Mouse (Mus musculus): ENCODE measurements around the gene Rspry1. TPM values are rescaled to one million over a fixed set of nuclear protein-coding genes. Genes with fewer than 3 reads are reported as not detected.

Rspry1 gene
- polyA plus RNA-seq, 1 experiment from 2014 or later, result 33.6 TPM

GRCm38 (mm10) chr8:94699366-94699765 is 97.6 kb downstream of the Rspry1 start:
- H3K9me3 ChIP-seq (ENCODE audit: control insufficient read depth, low read length), result no peaks in the 10 kb centered on the region
- 71% methylated on average over 16 of the region's 16 CpGs for WGBS

GRCm38 (mm10) chr8:94700421-94700935 is 98.7 kb downstream of the Rspry1 start:
- no peak for DNase-seq (ENCODE audit: low spot score)
- H3K9me3 ChIP-seq (ENCODE audit: control insufficient read depth, low read length), result no peaks in the 10 kb centered on the region
- H3K4me1 ChIP-seq (ENCODE audit: control insufficient read depth, insufficient read depth, low read length), result 0 out of 2 replicates have a peak, but pooled peaks cover under 1% of the 10 kb centered on the region
- peaks cover 24% of the 10 kb centered on the region for H3K27me3 ChIP-seq (replicated peaks; ENCODE audit: control insufficient read depth, insufficient read depth, low read length)
- no peak overlapping the region for H3K9ac ChIP-seq (ENCODE audit: low read depth, low read length)
- H3K4me2 ChIP-seq (ENCODE audit: low read depth, low read length), result no peak overlapping the region
- ATAC-seq (ENCODE audit: low read depth), result no peak
- H3K27ac ChIP-seq (replicated peaks; ENCODE audit: low read depth, low read length), result no peak overlapping the region
- H3K36me3 ChIP-seq (ENCODE audit: control insufficient read depth, insufficient read depth, low read length), result no peaks in the 10 kb centered on the region
- no peak overlapping the region for H3K4me3 ChIP-seq (ENCODE audit: low read depth, low read length)
- 87% methylated on average over 4 of the region's 4 CpGs for whole genome bisulfite sequencing

More at GRCm38 (mm10) chr8:94699366-94699765, 97.6 kb downstream of the Rspry1 start:
- Histone ChIP-seq H3K36me3 (ENCODE audit: control insufficient read depth, insufficient read depth, low read length) (no peaks in the 10 kb centered on the region), H3K27me3 (replicated peaks; ENCODE audit: control insufficient read depth, insufficient read depth, low read length) (peaks cover 35% of the 10 kb centered on the region), H3K4me1 (ENCODE audit: control insufficient read depth, insufficient read depth, low read length) (0 out of 2 replicates have a peak, but pooled peaks cover 5% of the 10 kb centered on the region), H3K4me3 (ENCODE audit: low read depth, low read length) (no peak overlapping the region), H3K4me2 (ENCODE audit: low read depth, low read length) (no peak overlapping the region), H3K27ac (replicated peaks; ENCODE audit: low read depth, low read length) (no peak overlapping the region), H3K9ac (ENCODE audit: low read depth, low read length) (no peak overlapping the region)
- no peak for ATAC-seq (ENCODE audit: low read depth)
- DNase-seq (ENCODE audit: low spot score), result no peak

- Histone ChIP-seq H3K4me2 (ENCODE audit: low read depth, low read length) (peak overlapping the region; percentile 65; the same call in 1 of the 2 replicates), H3K27me3 (replicated peaks; ENCODE audit: control insufficient read depth, insufficient read depth, low read length) (peaks cover 7% of the 10 kb centered on the region), H3K27ac (replicated peaks; ENCODE audit: low read depth, low read length) (no peak overlapping the region), H3K4me3 (ENCODE audit: low read depth, low read length) (no peak overlapping the region; the same call in 1 of the 2 replicates), H3K9ac (ENCODE audit: low read depth, low read length) (no peak overlapping the region), H3K36me3 (ENCODE audit: control insufficient read depth, insufficient read depth, low read length) (no peaks in the 10 kb centered on the region), H3K4me1 (ENCODE audit: control insufficient read depth, insufficient read depth, low read length) (no peaks in the 10 kb centered on the region), H3K9me3 (ENCODE audit: control insufficient read depth, low read length) (no peaks in the 10 kb centered on the region)
- WGBS, result 68% methylated on average over 3 of the region's 3 CpGs
- ATAC-seq (ENCODE audit: low read depth) (no peak), DNase-seq (ENCODE audit: low spot score) (no peak)
These were observed 100.4 kb downstream of the Rspry1 start for GRCm38 (mm10) chr8:94702156-94702555.

- Histone ChIP-seq H3K36me3 (ENCODE audit: control insufficient read depth, insufficient read depth, low read length) (no peaks in the 10 kb centered on the region), H3K27ac (replicated peaks; ENCODE audit: low read depth, low read length) (peak overlapping the region; percentile 58; the same call in 1 of the 2 replicates), H3K4me3 (ENCODE audit: low read depth, low read length) (peak overlapping the region; percentile 55), H3K4me2 (ENCODE audit: low read depth, low read length) (peak overlapping the region; percentile 65), H3K27me3 (replicated peaks; ENCODE audit: control insufficient read depth, insufficient read depth, low read length) (0 out of 2 replicates have a peak, but pooled peaks cover under 1% of the 10 kb centered on the region), H3K9me3 (ENCODE audit: control insufficient read depth, low read length) (no peaks in the 10 kb centered on the region), H3K9ac (ENCODE audit: low read depth, low read length) (peak overlapping the region; percentile 61), H3K4me1 (ENCODE audit: control insufficient read depth, insufficient read depth, low read length) (no peaks in the 10 kb centered on the region)
- WGBS, result 0% methylated on average over 35 of the region's 35 CpGs
- ATAC-seq (ENCODE audit: low read depth) (peak; percentile 86), DNase-seq (ENCODE audit: low spot score) (peak; percentile 94)
These were observed 101.4 kb downstream of the Rspry1 start for GRCm38 (mm10) chr8:94702844-94703813.

GRCm38 (mm10) chr8:94703972-94704668 is 102.4 kb downstream of the Rspry1 start:
- H3K27ac ChIP-seq (replicated peaks; ENCODE audit: low read depth, low read length), result no peak overlapping the region
- peak overlapping the region; percentile 69 for H3K4me2 ChIP-seq (ENCODE audit: low read depth, low read length)
- H3K9ac ChIP-seq (ENCODE audit: low read depth, low read length), result peak overlapping the region; percentile 56
- no peaks in the 10 kb centered on the region for H3K4me1 ChIP-seq (ENCODE audit: control insufficient read depth, insufficient read depth, low read length)
- ATAC-seq (ENCODE audit: low read depth), result peak; percentile 93
- no peaks in the 10 kb centered on the region for H3K27me3 ChIP-seq (replicated peaks; ENCODE audit: control insufficient read depth, insufficient read depth, low read length)
- DNase-seq (ENCODE audit: low spot score), result peak; percentile 95
- H3K36me3 ChIP-seq (ENCODE audit: control insufficient read depth, insufficient read depth, low read length), result no peaks in the 10 kb centered on the region
- H3K4me3 ChIP-seq (ENCODE audit: low read depth, low read length), result peak overlapping the region; percentile 55
- no peaks in the 10 kb centered on the region for H3K9me3 ChIP-seq (ENCODE audit: control insufficient read depth, low read length)
- under 1% methylated on average over 35 of the region's 35 CpGs for WGBS

GRCm38 (mm10) chr8:94704669-94704984 is 102.9 kb downstream of the Rspry1 start:
- H3K4me3 ChIP-seq (ENCODE audit: low read depth, low read length), result peak overlapping the region; percentile 43
- H3K36me3 ChIP-seq (ENCODE audit: control insufficient read depth, insufficient read depth, low read length), result no peaks in the 10 kb centered on the region
- 18% methylated on average over 9 of the region's 9 CpGs for WGBS
- no peaks in the 10 kb centered on the region for H3K9me3 ChIP-seq (ENCODE audit: control insufficient read depth, low read length)
- no peaks in the 10 kb centered on the region for H3K4me1 ChIP-seq (ENCODE audit: control insufficient read depth, insufficient read depth, low read length)
- ATAC-seq (ENCODE audit: low read depth) (no peak), DNase-seq (ENCODE audit: low spot score) (no peak)
- no peak overlapping the region for H3K27ac ChIP-seq (replicated peaks; ENCODE audit: low read depth, low read length)
- peak overlapping the region; percentile 56 for H3K9ac ChIP-seq (ENCODE audit: low read depth, low read length)
- H3K27me3 ChIP-seq (replicated peaks; ENCODE audit: control insufficient read depth, insufficient read depth, low read length), result no peaks in the 10 kb centered on the region
- peak overlapping the region; percentile 69 for H3K4me2 ChIP-seq (ENCODE audit: low read depth, low read length)

GRCm38 (mm10) chr8:94705581-94706245 is 104.0 kb downstream of the Rspry1 start:
- ATAC-seq (ENCODE audit: low read depth), result no peak

More at GRCm38 (mm10) chr8:94705581-94706245, 104.0 kb downstream of the Rspry1 start:
- H3K9ac ChIP-seq (ENCODE audit: low read depth, low read length), result no peak overlapping the region
- no peak overlapping the region for H3K4me3 ChIP-seq (ENCODE audit: low read depth, low read length)
- no peaks in the 10 kb centered on the region for H3K9me3 ChIP-seq (ENCODE audit: control insufficient read depth, low read length)
- H3K36me3 ChIP-seq (ENCODE audit: control insufficient read depth, insufficient read depth, low read length), result no peaks in the 10 kb centered on the region
- no peaks in the 10 kb centered on the region for H3K4me1 ChIP-seq (ENCODE audit: control insufficient read depth, insufficient read depth, low read length)
- no peaks in the 10 kb centered on the region for H3K27me3 ChIP-seq (replicated peaks; ENCODE audit: control insufficient read depth, insufficient read depth, low read length)
- no peak for DNase-seq (ENCODE audit: low spot score)
- no peak overlapping the region for H3K4me2 ChIP-seq (ENCODE audit: low read depth, low read length)
- H3K27ac ChIP-seq (replicated peaks; ENCODE audit: low read depth, low read length), result no peak overlapping the region
- 75% methylated on average over 9 of the region's 10 CpGs for WGBS

Data from embryonic facial prominence, embryonic 14.5 days (tissue).